Comparison of ENCODE assay signal across 14 mouse cellular contexts in the genomic region with DNA sequence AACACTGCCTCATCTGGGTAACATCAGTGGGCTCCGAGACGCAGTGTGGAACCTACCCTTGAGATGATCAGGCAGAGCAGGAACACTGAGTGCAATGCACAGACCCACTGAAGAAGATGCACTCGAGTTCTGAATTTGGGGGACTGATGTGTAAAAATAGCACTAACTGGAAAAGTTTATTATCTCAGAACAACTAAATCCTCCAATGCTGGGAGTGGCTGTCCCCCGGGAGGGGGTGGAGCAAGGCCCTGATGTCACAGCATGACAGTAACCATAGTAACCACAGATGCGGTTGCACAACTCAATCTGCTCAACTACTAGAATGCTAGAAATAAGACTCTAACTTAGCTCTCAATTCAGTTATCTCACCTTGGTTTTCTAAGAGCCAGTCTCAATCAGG.
DNase-seq lines count a peak whose midpoint lies in the region; ATAC-seq and TF ChIP-seq lines count a peak whose summit lies in the region.
"Had no signal": no experiment of that assay in that cellular context is flagged by ENCODE, and none has a peak within 500 bp of the region (broad histone marks: within the 10 kb centered on the region; RNA-seq: fewer than 3 reads in every experiment).

No protein-coding gene starts in this region.

- no peaks in the 10 kb centered on the region for H3K27me3 ChIP-seq in heart, embryonic 11.5 days (ENCODE audit: control insufficient read depth, insufficient read depth, low read length)
- no peaks in the 10 kb centered on the region for H3K27me3 ChIP-seq in myocyte (ENCODE audit: control insufficient read depth, insufficient read depth, insufficient read length)
- H3K27me3 ChIP-seq: embryonic facial prominence, embryonic 15.5 days; forebrain, embryonic 12.5 days had no signal

- TF ChIP-seq POLR2A in myocyte (IDR thresholded peaks at IDR 0.05; ENCODE audit: insufficient read length, low read depth): no peak

- H3K4me1 ChIP-seq in heart, embryonic 11.5 days (ENCODE audit: control insufficient read depth, insufficient read depth, low read length): no peaks in the 10 kb centered on the region

- no peaks in the 10 kb centered on the region for H3K36me3 ChIP-seq in heart, embryonic 11.5 days (ENCODE audit: control insufficient read depth, insufficient read depth, low read length)
- no peaks in the 10 kb centered on the region for H3K36me3 ChIP-seq in myocyte (ENCODE audit: control insufficient read depth, insufficient read depth)
- H3K36me3 ChIP-seq: embryonic facial prominence, embryonic 15.5 days; forebrain, embryonic 12.5 days had no signal

- intact Hi-C loops in gastrocnemius, postnatal 14 days (cut with DNase I; ENCODE audit: low total_unique reads): no loop called here
- intact Hi-C loops in left cerebral cortex, postnatal 36 days (cut with DNase I): no loop called here

- H3K4me2 ChIP-seq in heart, embryonic 11.5 days: no peak overlapping the region
- H3K4me2 ChIP-seq in myocyte (ENCODE audit: low read depth): no peak overlapping the region
- H3K4me2 ChIP-seq: embryonic facial prominence, embryonic 15.5 days; forebrain, embryonic 12.5 days had no signal

- H3K27ac ChIP-seq in heart, embryonic 11.5 days (ENCODE audit: low read depth, low read length): no peak overlapping the region
- H3K27ac ChIP-seq: embryonic facial prominence, embryonic 15.5 days; forebrain, embryonic 12.5 days; liver, embryonic 14.5 days had no signal

- H3K4me3 ChIP-seq in heart, embryonic 11.5 days (ENCODE audit: low read depth, low read length): no peak overlapping the region
- H3K4me3 ChIP-seq in myocyte: no peak overlapping the region
- H3K4me3 ChIP-seq: embryonic facial prominence, embryonic 15.5 days; forebrain, embryonic 12.5 days had no signal

- no peak overlapping the region for H3K9ac ChIP-seq in heart, embryonic 11.5 days (ENCODE audit: low read depth, low read length)
- H3K9ac ChIP-seq: embryonic facial prominence, embryonic 15.5 days; forebrain, embryonic 12.5 days; liver, embryonic 14.5 days had no signal

- H3K79me2 ChIP-seq in myocyte (ENCODE audit: control insufficient read depth, insufficient read depth): no peaks in the 10 kb centered on the region

- H3K9me3 ChIP-seq in heart, embryonic 11.5 days (replicated peaks; ENCODE audit: control insufficient read depth, low read length): no peaks in the 10 kb centered on the region
- H3K9me3 ChIP-seq: embryonic facial prominence, embryonic 15.5 days; forebrain, embryonic 12.5 days had no signal

- peak; percentile 56 to 65 for DNase-seq in heart, adult 18-20 months
- peak; percentile 31 to 39 for DNase-seq in right cerebral cortex, postnatal 10 days (ENCODE audit: low spot score in 2 of 2)
- no peak for DNase-seq in right cerebral cortex, adult 18-20 months
- peak; percentile 56 for DNase-seq in gastrocnemius, postnatal 14 days
- no peak for DNase-seq in left cerebral cortex, postnatal 36 days (ENCODE audit: low spot score in 2 of 2)
- DNase-seq in right cerebral cortex, postnatal 4 days: no peak
- DNase-seq: cerebellum, postnatal 36 days; retina, postnatal 1 day had no signal

- no peak for ATAC-seq in heart, embryonic 11.5 days (replicated peaks; ENCODE audit: insufficient number of reproducible peaks, low FRiP score, low TSS enrichment)
- ATAC-seq: inflammation-experienced regulatory T-cells, adult 6 months had no signal

- no peak overlapping the region for H3ac ChIP-seq in myocyte (ENCODE audit: control insufficient read depth, insufficient read length)

- WGBS in heart, embryonic 11.5 days (ENCODE audit: insufficient replicate concordance): 69% methylated on average over 5 of the region's 5 CpGs

TF ChIP-seq in myocyte, 11 proteins besides CTCF, POLR2A, EP300 and RAD21:
- TF ChIP-seq SRF (IDR thresholded peaks at IDR 0.05; ENCODE audit: control insufficient read depth, insufficient read length, low read depth) (no peak), REST (IDR thresholded peaks at IDR 0.05; ENCODE audit: insufficient read depth, insufficient read length) (no peak), TCF12 (IDR thresholded peaks at IDR 0.05; ENCODE audit: insufficient read depth, poor library complexity, severe bottlenecking) (no peak), CEBPB (IDR thresholded peaks at IDR 0.05; ENCODE audit: insufficient read depth, poor library complexity, severe bottlenecking) (0 out of 2 replicates have a peak, but pooled peaks have one; percentile 26), MYOG (IDR thresholded peaks at IDR 0.05; ENCODE audit: control insufficient read depth in 1 of 3, insufficient read depth in 1 of 3, insufficient read length in 2 of 3, low read depth in 2 of 3) (no peak)

Comparison
In these comparisons a context has a peak if more than half of its experiments do, and no peak if none do; other contexts are left out.
1. DNase-seq: peak in heart, adult 18-20 months (2 of 2), right cerebral cortex, postnatal 10 days (2 of 2) and gastrocnemius, postnatal 14 days (single experiment); none in right cerebral cortex, adult 18-20 months (single experiment), left cerebral cortex, postnatal 36 days (0 of 2) and right cerebral cortex, postnatal 4 days (single experiment).